Mouse (Mus musculus) forebrain, embryonic 10.5 days (tissue): ENCODE results near the gene Mms22l. TPM values are rescaled to one million over a fixed set of nuclear protein-coding genes. Genes with fewer than 3 reads are reported as not detected.
"Not testable (repeated sequence)": the region's sequence is repeated elsewhere in the genome, so short reads cannot be mapped to it uniquely, and the experiment has no call there.

ENCODE experiments used
- DNase-seq: peaks from one replicate; pipeline ENCODE4 v3.0.0-alpha.2; 2017; ENCODE audit warnings: low spot score; ENCODE audit errors: extremely low spot score
- H3K27ac ChIP-seq: fragments of 300-500 bp; sonication (generic); 2 replicates; pipeline ENCODE4 v1.5.1; 2016; ENCODE audit warnings: mild to moderate bottlenecking
- H3K27me3 ChIP-seq: fragments of 300-500 bp; sonication (generic); 2 replicates; pipeline ENCODE4 v1.6.1; 2016; ENCODE audit warnings: mild to moderate bottlenecking; ENCODE audit not compliant: poor library complexity, severe bottlenecking
- H3K36me3 ChIP-seq: fragments of 300-500 bp; sonication (generic); replicated peaks from 2 replicates; pipeline ENCODE4 v1.6.1; 2016; ENCODE audit warnings: mild to moderate bottlenecking, moderate library complexity
- H3K4me1 ChIP-seq: fragments of 300-500 bp; sonication (generic); 2 replicates; pipeline ENCODE4 v1.6.1; 2016
- H3K4me3 ChIP-seq: fragments of 300-500 bp; sonication (generic); 2 replicates; pipeline ENCODE4 v1.5.1; 2016; ENCODE audit warnings: mild to moderate bottlenecking, moderate library complexity
- H3K9me3 ChIP-seq: fragments of 300-500 bp; sonication (generic); 2 replicates; pipeline ENCODE4 v1.6.1; 2016; ENCODE audit warnings: mild to moderate bottlenecking, moderate library complexity
- WGBS: fragments of 180-500 bp; shearing (Covaris S2); methylation state at CpG from one replicate; pipeline ENCODE4 v1.1.7; 2016; 5-methylcytosine and 5-hydroxymethylcytosine counted together
- polyA plus RNA-seq: library from polyadenylated mRNA; unstranded; fragments of >200 nt; fragmentation: Nextera tagmentation; extraction: Ambion mirVana; gene quantifications from 2 replicates; pipeline ENCODE4 v1.2.1, GENCODE M21; 2016

Mms22l gene
- 50.0 and 52.9 TPM in 2 replicates for polyA plus RNA-seq

GRCm38 (mm10) chr4:24496116-24496952, at the start of gene Mms22l:
TSS of gene Mms22l (plus strand) at chr4:24496451.
- H3K4me1 ChIP-seq: peaks cover 22% of the 10 kb centered on the region
- peak within 1 kb of the TSS; percentile 82 for H3K4me3 ChIP-seq
- under 1% methylated on average over 83 of the region's 83 CpGs for WGBS
- H3K36me3 ChIP-seq: peaks cover 34% of the 10 kb centered on the region
- peaks cover 2% of the 10 kb centered on the region for H3K9me3 ChIP-seq
- peak; percentile 93 for DNase-seq
- peak within 1 kb of the TSS; percentile 99 for H3K27ac ChIP-seq
- no peaks in the 10 kb centered on the region for H3K27me3 ChIP-seq

GRCm38 (mm10) chr4:24484046-24484445, 12.2 kb upstream of the Mms22l start:
- H3K27me3 ChIP-seq, H3K9me3 ChIP-seq, DNase-seq, H3K4me1 ChIP-seq, H3K36me3 ChIP-seq, H3K4me3 ChIP-seq, H3K27ac ChIP-seq: not testable (repeated sequence)
- WGBS: 95% methylated on average over 4 of the region's 4 CpGs

GRCm38 (mm10) chr4:24496953-24497319, 685 bp downstream of the Mms22l start:
- peaks cover 40% of the 10 kb centered on the region for H3K36me3 ChIP-seq
- under 1% methylated on average over 7 of the region's 7 CpGs for WGBS
- no peaks in the 10 kb centered on the region; the same call in 1 of the 2 replicates for H3K9me3 ChIP-seq
- H3K27me3 ChIP-seq: no peaks in the 10 kb centered on the region
- DNase-seq: no peak
- H3K27ac ChIP-seq: peak overlapping the region; percentile 99
- peak overlapping the region; percentile 82 for H3K4me3 ChIP-seq
- peaks cover 22% of the 10 kb centered on the region for H3K4me1 ChIP-seq

GRCm38 (mm10) chr4:24509195-24509594, 12.9 kb downstream of the Mms22l start:
- Histone ChIP-seq H3K36me3 (peaks cover 93% of the 10 kb centered on the region), H3K27ac (no peak overlapping the region), H3K4me3 (no peak overlapping the region), H3K4me1 (no peaks in the 10 kb centered on the region), H3K27me3 (no peaks in the 10 kb centered on the region), H3K9me3 (no peaks in the 10 kb centered on the region)
- no peak for DNase-seq
- 94% methylated on average over 3 of the region's 3 CpGs for WGBS

GRCm38 (mm10) chr4:24536989-24537388, 40.7 kb downstream of the Mms22l start:
- WGBS: 88% methylated on average over 4 of the region's 4 CpGs
- Histone ChIP-seq H3K27ac (no peak overlapping the region), H3K9me3 (no peaks in the 10 kb centered on the region), H3K36me3 (peaks cover 68% of the 10 kb centered on the region), H3K4me3 (no peak overlapping the region), H3K4me1 (no peaks in the 10 kb centered on the region), H3K27me3 (no peaks in the 10 kb centered on the region)
- no peak for DNase-seq

- Histone ChIP-seq H3K4me1 (peaks cover 23% of the 10 kb centered on the region), H3K27me3 (no peaks in the 10 kb centered on the region), H3K4me3 (no peak overlapping the region), H3K36me3 (peaks cover 8% of the 10 kb centered on the region), H3K9me3 (no peaks in the 10 kb centered on the region), H3K27ac (no peak overlapping the region)
- DNase-seq: no peak
- 92% methylated on average over 3 of the region's 3 CpGs for WGBS
Measured at GRCm38 (mm10) chr4:24543421-24543820, 47.2 kb downstream of the Mms22l start.

GRCm38 (mm10) chr4:24544677-24545151, 48.5 kb downstream of the Mms22l start:
- peaks cover 8% of the 10 kb centered on the region for H3K36me3 ChIP-seq
- H3K27me3 ChIP-seq: no peaks in the 10 kb centered on the region
- no peaks in the 10 kb centered on the region for H3K9me3 ChIP-seq
- peak overlapping the region; percentile 36; the same call in 1 of the 2 replicates for H3K27ac ChIP-seq
- peaks cover 23% of the 10 kb centered on the region for H3K4me1 ChIP-seq
- no peak overlapping the region for H3K4me3 ChIP-seq
- peak; percentile 18 for DNase-seq
- 48% methylated on average over 5 of the region's 5 CpGs for WGBS

- peaks cover 18% of the 10 kb centered on the region; the same call in 1 of the 2 replicates for H3K4me1 ChIP-seq
- H3K4me3 ChIP-seq: no peak overlapping the region
- H3K27ac ChIP-seq: no peak overlapping the region
- no peaks in the 10 kb centered on the region for H3K9me3 ChIP-seq
- DNase-seq: no peak
- H3K27me3 ChIP-seq: no peaks in the 10 kb centered on the region
- WGBS: 47% methylated on average over 6 of the region's 6 CpGs
- H3K36me3 ChIP-seq: peaks cover 11% of the 10 kb centered on the region
Measured at GRCm38 (mm10) chr4:24556116-24556820, 60.0 kb downstream of the Mms22l start.

GRCm38 (mm10) chr4:24557149-24557548, 60.9 kb downstream of the Mms22l start:
- WGBS: 85% methylated on average over 4 of the region's 4 CpGs
- Histone ChIP-seq H3K4me3 (no peak overlapping the region), H3K27ac (no peak overlapping the region)

GRCm38 (mm10) chr4:24568026-24568425, 71.8 kb downstream of the Mms22l start:
- Histone ChIP-seq H3K4me3 (no peak overlapping the region), H3K4me1 (no peaks in the 10 kb centered on the region; the same call in 1 of the 2 replicates), H3K27ac (no peak overlapping the region), H3K36me3 (peaks cover 13% of the 10 kb centered on the region; the same call in 1 of the 2 replicates), H3K27me3 (no peaks in the 10 kb centered on the region), H3K9me3 (no peaks in the 10 kb centered on the region)
- 78% methylated on average over 6 of the region's 6 CpGs for WGBS
- DNase-seq: no peak

More at GRCm38 (mm10) chr4:24557149-24557548, 60.9 kb downstream of the Mms22l start:
- Histone ChIP-seq H3K27me3 (no peaks in the 10 kb centered on the region), H3K36me3 (peaks cover 5% of the 10 kb centered on the region; the same call in 1 of the 2 replicates), H3K4me1 (peaks cover 15% of the 10 kb centered on the region; the same call in 1 of the 2 replicates), H3K9me3 (no peaks in the 10 kb centered on the region)
- DNase-seq: no peak

- Histone ChIP-seq H3K4me3 (no peak overlapping the region), H3K27ac (no peak overlapping the region), H3K27me3 (no peaks in the 10 kb centered on the region), H3K36me3 (peaks cover 9% of the 10 kb centered on the region; the same call in 1 of the 2 replicates), H3K4me1 (no peaks in the 10 kb centered on the region; the same call in 1 of the 2 replicates), H3K9me3 (no peaks in the 10 kb centered on the region)
- DNase-seq: no peak
- WGBS: 92% methylated on average over 7 of the region's 7 CpGs
Measured at GRCm38 (mm10) chr4:24568989-24569556, 72.8 kb downstream of the Mms22l start.

- DNase-seq: peak; percentile 74
- Histone ChIP-seq H3K4me3 (no peak overlapping the region), H3K36me3 (peaks cover 41% of the 10 kb centered on the region), H3K27me3 (no peaks in the 10 kb centered on the region), H3K9me3 (peaks cover 4% of the 10 kb centered on the region; the same call in 1 of the 2 replicates), H3K4me1 (no peaks in the 10 kb centered on the region), H3K27ac (no peak overlapping the region)
- WGBS: 23% methylated on average over 6 of the region's 6 CpGs
Measured at GRCm38 (mm10) chr4:24574276-24574675, 78.0 kb downstream of the Mms22l start.
